Mouse (Mus musculus): ENCODE measurements around the gene Cpxm2. TPM values are rescaled to one million over a fixed set of nuclear protein-coding genes. Genes with fewer than 3 reads are reported as not detected.

The Cpxm2 gene
- total RNA-seq, 4 experiments from 2014 or later = 1.7 to 2.9 (median 2.7) TPM

DNA sequence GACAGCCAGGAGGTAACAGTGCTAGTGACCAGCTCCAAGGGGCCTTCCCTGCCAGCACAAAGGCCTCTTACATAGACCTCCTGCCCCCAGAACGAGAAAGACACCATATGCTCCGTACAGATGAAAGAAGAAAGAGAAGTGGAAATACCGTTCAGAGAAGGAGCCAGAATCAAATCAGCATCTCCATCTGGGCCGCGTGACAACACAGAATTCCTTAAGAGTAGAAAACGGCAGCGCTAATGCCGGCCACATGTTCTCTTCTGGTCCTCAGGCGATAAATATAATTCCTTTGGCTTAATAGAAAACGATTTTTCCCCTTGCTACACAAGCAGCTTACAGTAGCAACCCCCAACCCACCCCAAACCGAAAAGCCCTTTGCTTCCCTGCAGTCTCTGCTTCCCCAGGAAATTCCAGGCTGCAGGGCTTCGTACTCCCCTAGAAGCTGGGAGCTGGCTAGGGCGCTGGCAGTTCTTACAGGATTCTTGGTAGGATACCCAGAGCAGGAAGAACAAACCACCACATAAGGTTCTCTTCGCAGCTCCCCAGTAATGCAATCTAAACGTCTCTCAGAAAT, 9.2 kb downstream of the Cpxm2 start:
- DNase-seq (ENCODE audit: low spot score in 2 of 2) = no peak

DNA sequence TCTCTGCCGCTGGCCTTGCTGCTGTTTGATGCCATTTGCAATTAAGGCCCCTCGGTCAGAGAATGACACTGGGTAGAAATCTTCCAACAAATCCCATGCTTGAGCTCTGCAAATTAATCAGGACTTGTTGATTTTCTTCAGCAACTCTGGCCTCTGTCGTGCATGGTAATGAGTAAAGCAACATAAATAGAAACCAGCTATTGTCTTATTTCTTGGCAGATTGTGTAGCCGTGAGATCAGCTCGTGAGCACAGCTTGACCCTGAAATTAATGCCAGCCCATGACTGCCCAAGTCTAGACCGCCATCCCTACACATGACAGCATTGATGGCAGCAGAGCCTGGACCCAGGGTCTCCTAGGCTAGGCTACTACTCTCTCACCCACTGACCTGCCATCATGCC, 25.9 kb downstream of the Cpxm2 start:
- DNase-seq (ENCODE audit: low spot score in 2 of 2) = no peak

DNA sequence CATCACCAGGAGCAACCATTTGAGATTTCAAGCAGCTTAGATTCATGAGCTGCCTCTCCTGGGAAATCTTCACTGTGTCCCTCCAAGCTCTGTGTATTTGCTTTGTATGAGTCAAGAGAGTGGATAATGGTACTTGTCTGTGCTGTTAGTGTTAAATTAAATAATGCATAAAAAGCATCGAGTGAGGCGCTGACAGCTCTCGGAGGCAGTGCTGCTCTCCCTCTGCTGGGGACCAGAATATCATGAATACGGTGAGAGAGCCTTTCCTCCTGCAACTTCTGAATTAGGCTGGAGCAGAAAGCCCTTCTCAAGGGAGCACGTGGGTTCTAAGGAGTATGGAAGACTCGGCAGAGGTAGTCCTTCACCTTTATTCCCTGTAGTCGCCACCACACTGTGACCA, 29.6 kb downstream of the Cpxm2 start:
- no peak for DNase-seq (ENCODE audit: low spot score in 2 of 2)

DNA sequence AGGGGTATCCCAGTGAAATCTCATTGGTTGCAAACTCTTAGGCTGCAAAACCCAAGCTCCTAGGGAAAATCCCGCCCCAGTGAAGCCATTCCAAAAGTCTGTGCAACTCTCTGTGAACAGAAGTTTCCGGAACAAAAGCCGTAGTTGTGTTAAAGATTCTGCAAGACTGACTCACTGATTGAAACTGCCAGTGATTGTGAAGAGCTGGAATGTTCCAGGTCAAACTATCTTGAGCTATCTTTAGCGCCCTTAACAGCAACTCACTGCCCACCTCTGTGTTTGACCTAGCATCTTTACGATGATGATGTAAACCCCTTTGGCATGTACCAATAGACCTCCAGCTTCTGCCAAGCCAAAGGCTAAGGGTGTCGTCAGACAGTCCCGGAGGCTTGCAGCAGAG, 31.3 kb downstream of the Cpxm2 start:
- no peak for DNase-seq (ENCODE audit: low spot score in 2 of 2)

DNA sequence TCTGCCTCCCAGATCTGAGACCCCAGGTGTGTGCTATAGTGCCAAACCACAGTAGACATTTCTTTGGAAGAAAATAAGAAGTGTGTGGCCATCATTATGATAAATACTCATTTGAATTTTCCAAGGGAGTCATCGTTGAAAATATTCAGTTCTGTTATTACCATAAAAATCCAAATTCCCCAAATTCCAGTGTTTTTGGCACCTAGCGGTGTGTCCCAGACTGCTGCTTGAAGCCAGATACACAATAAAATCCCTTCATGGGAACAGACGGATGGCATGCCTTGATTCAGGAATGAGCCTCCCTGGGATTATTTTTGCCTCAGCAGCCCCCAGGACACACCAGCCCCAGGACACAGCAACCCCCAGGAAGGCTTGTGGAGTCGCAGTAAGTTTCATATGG, 34.7 kb downstream of the Cpxm2 start:
- DNase-seq (ENCODE audit: low spot score in 2 of 2) = no peak

DNA sequence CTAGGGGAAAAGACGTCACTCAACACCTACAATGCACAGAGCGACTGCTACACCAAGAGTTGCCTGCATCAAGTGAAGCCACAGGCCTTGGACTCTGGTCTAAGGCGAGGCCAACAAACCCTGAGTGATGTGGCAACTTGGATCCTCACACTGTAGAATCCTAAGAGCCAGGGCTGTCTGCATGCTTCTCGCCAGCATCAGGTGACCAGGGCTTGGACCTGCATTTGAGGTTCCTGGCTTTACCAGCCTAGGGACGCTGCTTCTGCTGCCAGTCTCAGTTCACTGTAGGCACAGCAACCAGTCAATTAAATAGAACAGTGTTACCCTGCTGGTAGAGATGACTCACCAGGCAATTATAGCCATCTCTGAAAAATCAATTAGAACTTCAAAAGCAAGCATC, 42.8 kb downstream of the Cpxm2 start:
- DNase-seq (ENCODE audit: low spot score in 2 of 2) = no peak

DNA sequence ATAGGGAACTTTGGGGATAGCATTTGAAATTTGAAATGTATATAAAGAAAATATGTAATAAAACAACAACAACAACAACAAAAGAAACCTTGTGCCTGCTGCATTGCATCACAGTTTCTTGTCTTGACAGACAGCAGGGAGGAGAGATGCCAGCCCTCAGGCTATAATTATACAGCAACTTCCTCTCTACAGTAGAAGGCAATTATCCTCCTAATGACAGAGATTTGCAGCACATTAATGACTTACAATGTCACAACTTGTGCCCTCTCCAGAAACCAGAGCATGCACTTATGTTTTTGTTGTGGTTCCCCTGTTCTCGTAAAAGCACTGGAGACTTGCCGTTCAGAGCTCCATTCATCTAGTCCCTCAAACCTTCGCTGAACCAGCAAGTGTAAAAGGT, 44.2 kb downstream of the Cpxm2 start:
- no peak for DNase-seq (ENCODE audit: low spot score in 2 of 2)

DNA sequence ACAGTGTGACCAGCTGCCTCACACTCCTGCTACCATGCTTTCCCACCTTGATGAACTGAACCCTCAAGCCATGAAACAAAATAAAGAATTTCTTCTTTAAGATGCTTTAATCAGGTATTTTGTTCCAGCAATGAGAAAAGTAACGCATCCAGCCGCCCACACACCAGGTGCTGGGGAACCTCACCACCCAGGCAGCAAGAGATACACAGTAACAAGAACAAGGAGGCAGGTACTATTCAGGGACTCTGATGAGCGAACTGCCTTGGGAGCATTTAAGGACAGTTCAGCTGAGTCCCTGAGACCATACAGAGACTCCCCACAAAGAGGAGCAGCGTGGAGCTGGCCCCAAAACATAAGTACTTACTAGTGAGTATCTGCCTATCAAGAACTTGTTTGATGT, 47.6 kb downstream of the Cpxm2 start:
- peak; percentile 24 to 38 for DNase-seq (ENCODE audit: low spot score in 2 of 2)

DNA sequence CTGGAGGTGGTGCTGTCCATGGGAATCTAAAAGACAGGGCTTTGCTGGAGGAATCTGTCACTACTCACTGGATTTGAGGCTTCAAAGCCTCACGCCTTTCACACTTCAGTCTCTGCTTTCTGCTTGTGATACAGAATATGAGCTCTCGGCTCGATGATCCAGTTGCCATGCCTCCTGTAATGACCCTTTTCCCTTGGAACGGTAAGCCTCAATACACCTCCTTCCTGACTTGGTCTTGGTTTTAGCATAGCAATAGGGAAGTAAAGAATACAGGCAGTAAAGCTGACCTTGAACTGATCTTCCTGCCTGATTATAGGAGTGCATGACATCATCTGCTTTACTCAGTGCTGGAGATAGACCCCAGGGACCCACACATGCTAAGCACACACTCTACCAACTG, 49.2 kb downstream of the Cpxm2 start:
- no peak for DNase-seq (ENCODE audit: low spot score in 2 of 2)

DNA sequence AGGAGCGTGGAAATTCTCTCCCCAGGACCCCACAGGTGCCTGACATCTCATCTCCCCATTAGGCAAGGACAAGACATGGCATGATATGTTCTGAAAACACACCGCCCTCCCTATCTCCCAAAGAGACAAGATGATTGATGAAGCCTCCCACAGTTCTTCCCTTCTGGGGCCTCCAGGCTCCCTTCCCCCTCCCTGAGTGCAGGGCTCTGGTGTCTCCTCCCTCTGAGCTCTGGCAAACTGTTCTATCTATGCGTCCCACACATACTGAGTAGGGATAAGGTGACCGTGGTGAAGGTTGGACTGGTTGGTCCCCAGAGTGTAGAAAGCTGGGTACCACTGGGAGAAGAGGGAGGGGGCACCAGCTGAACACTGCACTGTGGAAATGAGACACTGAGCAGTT, 56.1 kb downstream of the Cpxm2 start:
- no peak for DNase-seq (ENCODE audit: low spot score in 2 of 2)

DNA sequence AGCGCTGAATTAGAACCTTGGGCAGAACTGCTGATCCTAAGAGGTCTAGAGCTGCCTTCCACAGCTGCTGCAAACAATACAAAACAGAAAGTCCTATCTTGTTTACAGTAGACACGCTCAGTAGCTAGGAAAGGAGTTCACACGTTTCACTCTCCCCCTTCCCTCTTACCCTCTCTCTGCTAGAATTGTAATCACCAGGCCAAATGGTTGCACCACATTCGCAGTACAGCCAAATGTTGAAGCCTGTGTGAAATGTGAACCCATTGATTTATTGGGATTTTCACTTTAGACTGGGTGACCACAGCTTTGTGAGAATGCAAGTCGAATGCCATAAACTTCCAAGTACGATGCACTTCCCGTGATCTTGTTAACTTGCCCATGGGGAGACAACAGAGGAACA, 59.9 kb downstream of the Cpxm2 start:
- DNase-seq (ENCODE audit: low spot score in 2 of 2) = no peak

DNA sequence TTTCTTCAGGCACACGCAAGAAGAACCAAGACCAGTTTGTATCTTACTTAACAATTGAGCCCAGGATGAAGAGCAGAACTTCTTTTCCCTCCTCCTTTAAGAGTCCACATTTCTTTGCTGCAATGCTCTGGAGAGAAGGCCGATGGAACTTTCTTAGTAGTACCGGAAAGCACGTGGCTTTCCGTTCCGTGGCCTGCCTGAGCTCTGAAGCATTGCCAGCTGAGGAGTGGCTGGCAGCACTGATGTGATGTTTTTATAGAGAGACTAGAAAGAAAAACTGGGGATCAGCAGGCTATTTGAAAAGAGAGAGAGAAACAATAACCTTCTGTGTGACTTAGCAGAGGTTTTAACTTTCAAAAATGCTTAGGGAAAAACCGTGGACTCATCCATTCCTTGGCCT, 63.0 kb downstream of the Cpxm2 start:
- DNase-seq (ENCODE audit: low spot score in 2 of 2) = no peak

DNA sequence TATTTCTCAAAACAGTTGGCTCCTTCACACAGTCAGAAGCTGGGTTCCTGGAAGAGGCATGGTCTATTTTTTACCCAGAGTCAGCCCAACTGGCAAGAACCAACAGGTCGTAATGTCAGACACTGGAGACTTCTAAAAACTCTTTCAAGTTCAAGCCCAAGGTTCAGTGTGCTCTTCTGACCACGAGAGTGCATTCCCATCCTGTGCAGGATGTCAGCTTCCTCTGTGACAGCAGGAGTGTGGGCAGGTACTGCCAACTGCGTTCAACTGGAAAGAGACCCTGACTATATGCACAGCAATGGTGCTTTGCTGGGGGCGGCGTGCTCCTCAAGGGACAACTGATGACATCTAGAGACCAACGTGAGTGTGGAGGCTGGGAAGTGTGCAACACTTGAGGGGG, 65.9 kb downstream of the Cpxm2 start:
- DNase-seq (ENCODE audit: low spot score in 2 of 2) = no peak

DNA sequence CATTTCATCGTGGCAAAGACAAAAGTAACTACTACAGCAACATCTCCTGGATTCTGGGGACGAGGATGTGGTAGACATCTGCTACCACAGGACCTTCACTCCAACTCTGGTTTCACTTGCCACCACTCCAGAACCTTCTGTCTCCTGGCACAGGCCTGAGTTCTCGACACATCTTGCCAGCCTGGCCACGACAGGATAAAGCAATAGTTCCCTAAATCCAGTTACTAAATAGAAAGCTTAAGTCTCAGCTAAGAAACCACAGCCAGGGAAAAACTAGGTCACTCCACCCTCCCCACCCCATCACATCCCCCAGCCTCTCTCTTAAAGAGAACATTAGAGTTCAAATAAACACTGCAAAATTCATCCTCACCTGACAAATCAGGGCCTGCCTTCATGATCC, 66.4 kb downstream of the Cpxm2 start:
- no peak for DNase-seq (ENCODE audit: low spot score in 2 of 2)

DNA sequence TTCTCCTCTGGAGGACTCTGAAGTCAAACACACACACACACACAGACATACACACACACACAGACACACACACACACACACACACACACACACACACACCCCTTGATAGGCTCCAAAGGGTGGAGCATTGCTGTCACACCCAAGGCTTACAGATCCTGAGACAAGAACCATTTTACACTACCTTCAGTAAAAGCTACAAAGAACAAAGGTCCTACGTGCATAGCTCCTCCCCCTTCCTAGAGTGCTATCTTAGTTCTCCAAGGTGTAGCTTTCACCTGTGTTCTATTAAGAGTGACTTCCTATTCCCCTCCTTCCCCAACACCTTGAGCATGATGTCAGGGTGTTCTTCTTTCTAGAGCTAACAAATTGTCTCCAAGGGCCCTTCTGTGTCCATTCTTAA, 78.7 kb downstream of the Cpxm2 start:
- DNase-seq (ENCODE audit: low spot score in 2 of 2) = no peak

DNA sequence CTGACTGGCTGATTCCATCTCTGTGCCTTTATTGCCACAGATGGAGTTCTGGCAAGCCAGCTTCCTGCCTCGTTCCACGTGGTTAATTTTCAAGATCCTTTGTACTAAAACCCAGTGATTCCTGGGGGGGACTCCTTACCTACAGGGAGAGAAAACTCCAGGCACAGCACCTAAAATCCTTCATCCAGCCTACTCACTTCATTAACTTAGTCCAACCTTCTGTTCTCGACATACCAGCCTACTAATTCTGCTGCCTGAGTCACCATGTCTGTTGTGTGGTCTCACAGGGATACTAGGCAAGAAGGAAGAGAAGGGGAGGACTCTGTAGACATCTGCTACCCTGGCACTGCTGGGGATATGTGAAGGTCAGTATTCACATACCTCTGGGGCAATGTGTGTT, 80.0 kb downstream of the Cpxm2 start:
- DNase-seq (ENCODE audit: low spot score in 2 of 2) = peak; percentile 36 to 51

DNA sequence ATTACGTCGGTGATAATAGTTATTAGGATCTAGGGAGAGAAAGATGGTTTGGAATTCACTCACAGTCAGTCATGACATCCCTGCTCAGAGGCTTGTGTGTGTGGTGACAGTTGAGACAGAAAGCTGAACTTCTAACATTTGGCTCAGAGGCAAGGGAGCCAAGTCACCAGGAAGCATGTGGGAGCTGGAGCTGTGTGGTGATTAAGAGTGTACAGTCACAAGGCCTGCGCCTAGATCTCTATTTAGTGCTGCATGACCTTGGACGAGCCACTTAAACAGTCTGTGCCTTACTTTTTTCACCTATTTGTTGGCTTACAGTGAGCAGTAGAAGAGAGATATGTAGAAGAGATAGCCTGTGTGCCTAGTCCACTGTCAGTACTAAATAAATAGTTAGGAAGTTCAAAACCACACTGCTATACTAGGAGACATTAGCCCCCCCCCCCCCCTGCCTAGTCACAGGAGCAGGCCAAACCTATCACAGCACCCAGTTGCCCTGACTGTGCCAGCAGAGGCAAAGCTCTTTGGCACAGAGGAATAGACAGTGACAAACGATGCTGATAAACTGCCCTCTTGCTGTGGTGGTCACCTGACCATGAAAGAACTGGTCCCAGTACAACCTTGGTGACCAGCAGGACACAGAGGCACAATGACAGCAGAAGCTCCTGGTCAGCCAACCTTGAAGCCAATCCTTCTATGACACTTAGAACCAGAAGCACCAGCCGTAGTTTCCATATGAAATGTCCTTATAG, 83.5 kb downstream of the Cpxm2 start:
- no peak for DNase-seq (ENCODE audit: low spot score in 2 of 2)

DNA sequence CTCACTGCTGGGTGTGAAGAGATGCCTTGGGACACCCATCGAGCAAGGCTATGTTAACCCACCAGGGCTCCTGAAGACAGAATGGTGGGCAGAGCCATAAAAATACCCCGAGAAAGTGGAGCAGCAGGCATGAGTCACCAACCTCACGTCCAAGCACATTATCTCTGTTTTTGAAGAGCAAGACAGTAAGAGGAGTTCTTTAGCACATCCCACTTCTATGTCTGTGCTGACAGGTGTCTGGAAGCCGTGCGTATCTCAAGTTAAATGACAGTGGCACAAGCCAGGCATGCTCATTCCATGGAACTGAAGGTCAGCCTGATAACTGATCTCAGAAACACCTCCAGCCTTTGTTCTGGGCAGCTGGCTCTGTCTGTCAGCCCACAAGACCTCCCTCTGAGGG, 86.6 kb downstream of the Cpxm2 start:
- peak; percentile 19 to 34 for DNase-seq (ENCODE audit: low spot score in 2 of 2)

DNA sequence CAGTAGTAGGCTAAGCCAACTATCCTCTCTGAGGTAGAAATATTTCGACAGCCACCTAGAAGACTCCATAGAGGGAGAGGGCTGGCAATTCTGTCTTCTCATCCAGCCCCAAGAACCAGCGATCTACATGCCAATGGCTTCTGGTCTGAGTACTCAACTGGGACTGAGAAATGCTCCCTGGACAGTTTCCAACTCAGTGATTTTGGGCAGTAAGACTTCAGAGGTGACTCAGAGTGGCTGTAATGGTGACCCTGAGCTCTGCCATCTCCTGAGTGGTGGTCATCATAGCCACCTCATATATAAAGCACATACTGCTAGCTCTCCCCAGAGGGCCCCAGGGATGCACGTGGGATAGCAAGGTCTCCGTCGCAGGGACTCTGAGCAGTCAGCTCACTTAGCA, 87.0 kb downstream of the Cpxm2 start:
- DNase-seq (ENCODE audit: low spot score in 2 of 2) = no peak

DNA sequence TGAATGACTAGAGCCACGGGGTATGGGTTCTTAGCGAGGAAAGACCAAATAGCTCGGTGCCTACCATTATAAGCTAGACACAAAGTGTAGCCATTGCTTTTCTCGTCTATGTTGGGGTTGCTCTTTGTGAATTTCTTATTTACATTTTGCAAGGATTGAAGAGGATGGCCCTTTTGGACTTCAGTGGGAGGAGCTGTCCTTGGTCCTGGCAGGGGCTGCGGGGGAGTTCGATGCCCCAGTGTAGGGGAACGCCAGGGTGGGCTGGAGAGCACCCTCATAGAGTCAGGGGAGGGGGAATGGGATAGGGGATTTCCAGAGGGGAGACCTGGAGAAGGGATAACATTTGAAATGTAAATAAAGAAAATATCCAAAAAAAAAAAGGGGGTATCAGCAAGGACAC, 94.4 kb downstream of the Cpxm2 start:
- no peak for DNase-seq (ENCODE audit: low spot score in 2 of 2)

DNA sequence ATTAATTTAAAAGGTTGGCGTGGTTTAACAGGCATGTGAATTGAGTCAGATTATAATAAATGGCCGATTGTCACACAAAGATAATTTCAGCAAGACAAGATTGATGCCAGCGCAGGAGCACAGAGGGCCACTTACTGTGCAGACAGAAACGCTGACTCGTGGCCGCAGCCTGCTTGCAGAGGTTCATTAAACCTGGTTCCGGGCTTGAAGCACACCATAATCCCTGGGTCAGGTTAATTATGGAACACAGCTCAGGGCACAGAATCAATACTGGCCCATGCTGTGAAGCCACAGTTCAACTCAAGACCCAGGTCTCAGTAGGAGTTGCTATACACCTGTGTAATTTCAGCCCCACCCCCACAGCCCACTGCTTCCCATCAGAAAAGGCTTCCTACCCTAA, 98.0 kb downstream of the Cpxm2 start:
- DNase-seq (ENCODE audit: low spot score in 2 of 2) = no peak

DNA sequence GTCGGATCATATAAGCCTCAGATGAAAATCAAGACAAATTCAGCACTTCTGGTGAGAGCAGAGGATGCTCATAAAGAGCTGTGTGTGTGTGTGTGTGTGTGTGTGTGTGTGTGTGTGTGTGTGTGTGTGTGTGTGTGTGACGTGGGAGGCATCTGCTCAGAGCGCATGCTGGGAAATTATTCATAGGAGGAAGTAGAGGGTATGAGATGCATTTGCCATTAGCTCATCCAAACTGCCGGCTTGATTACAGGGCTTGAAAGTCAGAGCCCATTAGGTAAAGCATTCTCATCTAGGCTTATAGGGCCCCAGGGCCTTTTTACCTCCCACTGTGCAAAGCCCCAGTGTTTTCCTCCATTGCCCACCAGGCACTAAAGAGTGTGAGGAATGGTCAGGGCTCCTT, 107.9 kb downstream of the Cpxm2 start:
- no peak for DNase-seq (ENCODE audit: low spot score in 2 of 2)

DNA sequence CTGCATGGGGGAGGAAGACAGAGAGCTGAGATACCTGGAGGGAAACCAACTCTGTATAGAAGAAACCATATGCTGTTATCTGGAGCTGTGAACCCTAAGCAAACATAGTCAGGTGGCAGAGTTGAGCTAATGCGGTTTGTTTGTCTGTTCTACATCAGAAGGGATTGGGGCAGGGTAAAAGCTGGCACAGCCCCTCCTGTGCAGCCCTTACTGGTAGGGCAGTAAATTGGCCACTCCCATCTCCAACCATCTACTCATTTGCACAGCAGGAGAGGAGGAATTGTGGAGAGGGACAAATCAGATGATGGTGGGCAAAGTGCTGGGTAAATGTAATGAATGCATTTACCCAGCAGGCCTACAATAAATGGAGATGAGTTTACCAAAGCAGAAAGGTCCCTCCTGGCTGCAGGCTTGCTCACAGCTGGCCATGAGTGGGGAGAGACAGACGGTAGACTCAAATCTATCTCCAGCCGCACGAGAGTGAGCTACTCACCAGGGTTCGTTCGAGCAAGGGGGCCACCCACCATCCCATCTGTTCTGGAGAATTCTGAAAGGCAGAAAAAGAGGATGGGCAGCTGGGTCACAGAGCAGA, 122.5 kb downstream of the Cpxm2 start:
- peak; percentile 26 to 30 for DNase-seq (ENCODE audit: low spot score in 2 of 2)
